Mouse (Mus musculus): ENCODE results near the gene Ebi3.
"Not testable (repeated sequence)": the region's sequence is repeated elsewhere in the genome, so short reads cannot be mapped to it uniquely, and the experiment has no call there.

Ebi3 gene

GRCm38 (mm10) chr17:55952447-55953027 lies at the start of gene Ebi3:
TSS of gene Ebi3 (plus strand) at chr17:55952640.
- DNase-seq: no peak

DNA sequence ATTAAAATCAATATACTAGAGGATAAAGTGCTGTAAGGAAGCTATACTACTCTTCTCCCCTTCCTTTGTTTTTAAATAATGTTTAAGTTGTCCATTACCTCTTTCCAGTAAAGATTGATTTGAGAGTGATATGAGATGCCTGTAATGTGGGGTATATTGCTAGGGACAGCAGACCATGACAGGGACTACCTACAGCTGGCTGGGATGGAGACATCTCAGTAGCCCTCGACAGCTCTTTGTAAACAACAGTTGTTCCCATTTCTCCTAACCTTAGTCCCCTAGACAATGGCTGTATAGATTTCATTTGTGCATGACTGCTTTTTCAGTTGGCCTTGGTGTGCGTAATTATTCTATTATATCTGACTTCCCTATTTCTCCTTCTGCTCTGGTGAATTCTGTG lies 49.4 kb upstream of the Ebi3 start:
- DNase-seq: no peak

- DNase-seq: no peak
These were observed 48.8 kb upstream of the Ebi3 start for GRCm38 (mm10) chr17:55903687-55904086.

DNA sequence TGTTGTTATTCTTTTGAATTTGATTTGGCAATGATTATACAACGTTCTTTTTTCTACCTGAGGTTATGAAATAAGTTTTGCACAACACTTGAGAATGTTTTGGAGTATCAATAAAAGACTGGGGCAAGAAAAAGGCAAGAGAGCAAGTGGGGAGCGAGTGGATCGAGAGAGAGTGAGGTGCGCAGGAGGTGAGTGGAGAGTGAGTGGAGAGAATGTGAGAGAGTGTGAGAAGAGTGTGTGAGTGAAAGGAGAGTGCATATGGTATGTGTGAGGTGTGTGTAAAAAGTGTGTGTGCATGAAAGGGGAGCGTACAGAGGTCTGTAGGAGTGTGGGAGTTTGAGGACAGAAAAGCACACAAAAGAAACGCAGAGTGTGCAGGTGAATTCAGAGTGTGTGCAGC lies 48.3 kb upstream of the Ebi3 start:
- no peak for DNase-seq

GRCm38 (mm10) chr17:55906669-55907068 lies 45.8 kb upstream of the Ebi3 start:
- no peak for DNase-seq

GRCm38 (mm10) chr17:55931553-55932502 lies 20.6 kb upstream of the Ebi3 start:
- peak; percentile 86 for DNase-seq

GRCm38 (mm10) chr17:55932635-55933034 lies 19.8 kb upstream of the Ebi3 start:
- DNase-seq: no peak

GRCm38 (mm10) chr17:55933191-55933590 lies 19.2 kb upstream of the Ebi3 start:
- no peak for DNase-seq

GRCm38 (mm10) chr17:55944387-55944865 lies 8.0 kb upstream of the Ebi3 start:
- not testable (repeated sequence) for DNase-seq

DNA sequence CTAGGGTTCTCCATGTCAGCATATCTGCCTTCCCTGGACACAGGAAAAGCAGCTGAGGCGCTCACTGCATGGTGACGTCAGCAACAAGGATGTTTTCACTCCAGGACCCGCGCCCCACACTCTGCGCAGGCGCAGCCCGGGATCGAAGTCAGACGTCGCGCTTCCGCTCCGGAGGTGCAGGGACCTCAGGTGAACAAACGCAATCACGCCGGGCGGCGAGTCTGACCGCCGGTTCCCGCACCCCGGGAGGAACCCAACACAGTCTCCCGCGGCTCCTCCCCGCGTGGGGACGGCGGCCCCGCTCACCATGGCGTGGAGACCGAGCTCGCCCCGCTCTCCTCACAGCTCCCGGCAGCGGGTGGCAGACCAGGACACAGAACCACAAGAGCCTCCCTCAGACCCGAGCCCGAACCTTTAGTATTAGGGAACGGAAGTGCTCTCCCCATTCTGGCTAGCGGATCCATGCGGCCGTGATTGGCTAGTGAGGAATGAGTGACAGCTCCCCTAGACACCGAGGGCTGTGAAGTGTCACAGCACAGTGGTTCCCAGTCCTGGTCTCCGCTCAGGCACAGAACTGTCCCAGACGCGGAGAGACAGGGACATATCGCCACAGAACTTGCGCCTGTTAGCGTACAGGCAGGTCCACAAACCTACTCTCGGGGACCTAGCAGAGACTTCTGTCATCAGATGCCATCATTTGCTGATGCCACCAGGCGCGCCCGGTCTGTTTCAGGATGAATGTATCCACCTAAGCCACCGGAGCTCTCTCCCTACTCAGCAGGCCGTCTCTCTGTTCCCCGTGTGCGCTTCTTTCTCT lies 7.4 kb upstream of the Ebi3 start:
- DNase-seq: peak; percentile 80

GRCm38 (mm10) chr17:55945696-55946095 lies 6.7 kb upstream of the Ebi3 start:
- DNase-seq: no peak

DNA sequence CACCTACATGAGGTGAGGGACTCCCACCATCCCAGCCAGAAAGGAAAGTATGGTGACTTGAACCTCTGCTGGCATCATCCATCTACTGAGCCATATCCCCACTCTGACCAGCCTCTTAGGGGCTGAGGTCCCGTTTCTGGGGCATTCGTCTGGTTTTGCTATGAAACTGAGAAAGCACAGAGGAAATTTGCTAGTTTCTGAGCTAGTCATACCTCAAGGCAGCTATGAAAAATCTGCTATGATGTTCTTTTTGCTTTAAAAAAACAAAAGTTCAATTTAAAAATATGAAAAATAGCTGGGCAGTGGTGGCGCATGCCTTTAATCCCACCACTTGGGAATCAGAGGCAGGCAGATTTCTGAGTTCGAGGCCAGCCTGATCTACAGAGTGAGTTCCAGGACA lies 3.8 kb upstream of the Ebi3 start:
- DNase-seq: no peak

GRCm38 (mm10) chr17:55949400-55949799 lies 3.0 kb upstream of the Ebi3 start, which contains the start of gene Zfp119b:
TSS of gene Zfp119b (minus strand) at chr17:55949500.
- DNase-seq: no peak

GRCm38 (mm10) chr17:55950601-55951000 lies 1.8 kb upstream of the Ebi3 start:
- DNase-seq: no peak

- no peak for DNase-seq
These were observed 399 bp upstream of the Ebi3 start for GRCm38 (mm10) chr17:55952041-55952440.

GRCm38 (mm10) chr17:55953751-55954150 lies 1.3 kb downstream of the Ebi3 start:
- DNase-seq: no peak

DNA sequence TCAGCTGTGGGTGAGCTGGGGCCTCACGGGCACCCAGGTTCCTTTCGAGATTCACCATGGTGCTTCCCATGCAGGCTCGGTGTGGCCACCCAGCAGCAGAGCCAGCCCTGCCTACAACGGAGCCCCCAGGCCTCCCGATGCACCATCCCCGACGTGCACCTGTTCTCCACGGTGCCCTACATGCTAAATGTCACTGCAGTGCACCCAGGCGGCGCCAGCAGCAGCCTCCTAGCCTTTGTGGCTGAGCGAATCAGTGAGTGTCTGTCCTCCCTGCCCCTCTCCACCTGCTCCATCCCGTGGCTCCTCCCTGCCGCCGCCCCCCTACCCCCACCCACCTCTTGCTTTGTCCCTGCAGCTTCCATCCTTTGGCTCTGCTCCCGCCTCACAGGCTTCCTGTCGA lies 1.8 kb downstream of the Ebi3 start:
- no peak for DNase-seq

DNA sequence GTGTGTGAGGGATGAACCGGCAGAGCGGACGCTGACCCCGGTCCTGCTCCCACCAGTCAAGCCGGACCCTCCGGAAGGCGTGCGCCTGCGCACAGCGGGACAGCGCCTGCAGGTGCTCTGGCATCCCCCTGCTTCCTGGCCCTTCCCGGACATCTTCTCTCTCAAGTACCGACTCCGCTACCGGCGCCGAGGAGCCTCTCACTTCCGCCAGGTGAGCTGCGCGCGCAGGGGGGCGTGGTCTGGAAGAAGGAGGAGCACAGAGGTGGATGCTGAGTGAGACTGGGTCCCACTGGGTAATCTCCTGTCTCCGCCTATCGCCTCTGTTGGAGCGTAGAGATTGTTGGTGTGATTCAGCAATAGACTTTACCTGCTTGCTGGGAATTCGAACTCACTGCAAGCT lies 3.7 kb downstream of the Ebi3 start:
- DNase-seq: peak; percentile 78

GRCm38 (mm10) chr17:55956591-55956990 lies 4.2 kb downstream of the Ebi3 start:
- DNase-seq: no peak

DNA sequence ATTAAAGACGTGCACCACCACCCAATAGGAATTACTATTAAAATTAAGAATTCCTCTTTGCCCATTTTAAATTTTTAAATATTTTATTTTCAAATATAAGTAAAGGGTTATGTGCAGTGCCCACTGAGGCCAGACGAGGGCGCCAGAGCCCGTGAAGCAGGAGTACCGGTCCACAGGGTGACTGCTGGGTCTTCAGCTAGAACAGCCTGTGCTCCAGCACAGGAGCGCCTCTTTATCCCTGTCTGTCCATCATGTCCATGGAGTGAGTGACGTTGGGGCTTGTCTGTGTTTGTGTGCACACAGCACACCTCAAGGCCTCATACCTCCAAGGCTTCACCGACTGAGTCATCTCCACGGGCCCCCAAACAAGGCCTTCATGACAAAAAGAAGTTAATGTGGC lies 4.7 kb downstream of the Ebi3 start:
- peak; percentile 83 for DNase-seq

GRCm38 (mm10) chr17:55957726-55958583 lies 5.5 kb downstream of the Ebi3 start:
- DNase-seq: no peak

GRCm38 (mm10) chr17:55958584-55958886 lies 6.1 kb downstream of the Ebi3 start:
- DNase-seq: peak; percentile 20
